Mouse (Mus musculus): ENCODE measurements around the gene Mb21d2. TPM values are rescaled to one million over a fixed set of nuclear protein-coding genes. Genes with fewer than 3 reads are reported as not detected.
A peak's percentile ranks its signal among the peaks of the same experiment; 100 is the strongest.

Gene Mb21d2
- polyA plus RNA-seq, 1 experiment from 2014 or later = 9.5 TPM

- Histone ChIP-seq H3K9me3 (no peaks in the 10 kb centered on the region), H3K27me3 (no peaks in the 10 kb centered on the region), H3K4me1 (peaks cover 21% of the 10 kb centered on the region), H3K27ac (replicated peaks) (no peak overlapping the region), H3K4me3 (no peak overlapping the region), H3K9ac (replicated peaks) (no peak overlapping the region), H3K36me3 (no peaks in the 10 kb centered on the region), H3K4me2 (replicated peaks) (no peak overlapping the region)
- 97% methylated on average over 7 of the region's 7 CpGs for WGBS
- no peak for ATAC-seq (replicated peaks)
Observed at GRCm38 (mm10) chr16:28896571-28896970, 32.9 kb downstream of the Mb21d2 start.

GRCm38 (mm10) chr16:28894872-28895271 lies 34.6 kb downstream of the Mb21d2 start:
- Histone ChIP-seq H3K4me1 (peaks cover 21% of the 10 kb centered on the region), H3K36me3 (no peaks in the 10 kb centered on the region), H3K27ac (replicated peaks) (no peak overlapping the region), H3K9me3 (no peaks in the 10 kb centered on the region), H3K9ac (replicated peaks) (no peak overlapping the region), H3K27me3 (no peaks in the 10 kb centered on the region), H3K4me2 (replicated peaks) (no peak overlapping the region), H3K4me3 (no peak overlapping the region)
- 49% methylated on average over 6 of the region's 6 CpGs for WGBS
- ATAC-seq (replicated peaks) = no peak

- Histone ChIP-seq H3K36me3 (no peaks in the 10 kb centered on the region), H3K9me3 (no peaks in the 10 kb centered on the region), H3K4me3 (no peak overlapping the region), H3K27me3 (no peaks in the 10 kb centered on the region), H3K27ac (replicated peaks) (no peak overlapping the region), H3K4me2 (replicated peaks) (no peak overlapping the region), H3K4me1 (peaks cover 9% of the 10 kb centered on the region; the same call in 1 of the 2 replicates), H3K9ac (replicated peaks) (no peak overlapping the region)
- no peak for ATAC-seq (replicated peaks)
- 36% methylated on average over 5 of the region's 5 CpGs for WGBS
Observed at GRCm38 (mm10) chr16:28893266-28893665, 36.2 kb downstream of the Mb21d2 start.

GRCm38 (mm10) chr16:28886201-28886745 lies 43.2 kb downstream of the Mb21d2 start:
- no peaks in the 10 kb centered on the region for H3K36me3 ChIP-seq
- no peak overlapping the region for H3K9ac ChIP-seq (replicated peaks)
- no peak overlapping the region for H3K27ac ChIP-seq (replicated peaks)
- H3K4me1 ChIP-seq = peaks cover 32% of the 10 kb centered on the region
- H3K27me3 ChIP-seq = no peaks in the 10 kb centered on the region
- WGBS = 72% methylated on average over 9 of the region's 9 CpGs
- no peak overlapping the region for H3K4me3 ChIP-seq
- ATAC-seq (replicated peaks) = no peak
- no peaks in the 10 kb centered on the region for H3K9me3 ChIP-seq
- no peak overlapping the region for H3K4me2 ChIP-seq (replicated peaks)

- 59% methylated on average over 8 of the region's 8 CpGs for WGBS
- Histone ChIP-seq H3K27ac (replicated peaks) (no peak overlapping the region), H3K36me3 (no peaks in the 10 kb centered on the region), H3K27me3 (no peaks in the 10 kb centered on the region), H3K4me2 (replicated peaks) (no peak overlapping the region), H3K4me1 (peaks cover 40% of the 10 kb centered on the region), H3K9me3 (no peaks in the 10 kb centered on the region), H3K4me3 (no peak overlapping the region), H3K9ac (replicated peaks) (no peak overlapping the region)
- 0 out of 2 replicates have a peak, but pooled peaks have one; percentile 26 for ATAC-seq (replicated peaks)
Observed at GRCm38 (mm10) chr16:28885474-28885873, 44.0 kb downstream of the Mb21d2 start.

- H3K4me1 ChIP-seq = peaks cover 42% of the 10 kb centered on the region
Observed at GRCm38 (mm10) chr16:28884661-28885060, 44.8 kb downstream of the Mb21d2 start.

GRCm38 (mm10) chr16:28883649-28884048 lies 45.8 kb downstream of the Mb21d2 start:
- no peak overlapping the region for H3K4me3 ChIP-seq
- H3K27ac ChIP-seq (replicated peaks) = no peak overlapping the region
- no peaks in the 10 kb centered on the region for H3K27me3 ChIP-seq
- H3K4me1 ChIP-seq = peaks cover 42% of the 10 kb centered on the region
- no peaks in the 10 kb centered on the region for H3K36me3 ChIP-seq
- WGBS = 52% methylated on average over 8 of the region's 8 CpGs
- H3K9ac ChIP-seq (replicated peaks) = no peak overlapping the region
- no peaks in the 10 kb centered on the region for H3K9me3 ChIP-seq
- no peak overlapping the region for H3K4me2 ChIP-seq (replicated peaks)
- ATAC-seq (replicated peaks) = no peak

More at GRCm38 (mm10) chr16:28884661-28885060, 44.8 kb downstream of the Mb21d2 start:
- Histone ChIP-seq H3K36me3 (no peaks in the 10 kb centered on the region), H3K27ac (replicated peaks) (no peak overlapping the region), H3K27me3 (no peaks in the 10 kb centered on the region), H3K9me3 (no peaks in the 10 kb centered on the region), H3K4me3 (no peak overlapping the region), H3K9ac (replicated peaks) (no peak overlapping the region), H3K4me2 (replicated peaks) (no peak overlapping the region)
- 89% methylated on average over 5 of the region's 5 CpGs for WGBS
- ATAC-seq (replicated peaks) = no peak

GRCm38 (mm10) chr16:28882687-28883428 lies 46.6 kb downstream of the Mb21d2 start:
- no peak overlapping the region for H3K4me3 ChIP-seq
- no peak for ATAC-seq (replicated peaks)
- H3K27me3 ChIP-seq = no peaks in the 10 kb centered on the region
- H3K9me3 ChIP-seq = no peaks in the 10 kb centered on the region
- H3K4me1 ChIP-seq = peaks cover 46% of the 10 kb centered on the region
- H3K27ac ChIP-seq (replicated peaks) = no peak overlapping the region
- 85% methylated on average over 21 of the region's 21 CpGs for WGBS
- H3K9ac ChIP-seq (replicated peaks) = no peak overlapping the region
- no peaks in the 10 kb centered on the region for H3K36me3 ChIP-seq
- no peak overlapping the region for H3K4me2 ChIP-seq (replicated peaks)

- Histone ChIP-seq H3K9me3 (no peaks in the 10 kb centered on the region), H3K4me3 (no peak overlapping the region), H3K36me3 (no peaks in the 10 kb centered on the region), H3K9ac (replicated peaks) (no peak overlapping the region), H3K27ac (replicated peaks) (no peak overlapping the region), H3K27me3 (no peaks in the 10 kb centered on the region), H3K4me2 (replicated peaks) (no peak overlapping the region), H3K4me1 (peaks cover 55% of the 10 kb centered on the region)
- no peak for ATAC-seq (replicated peaks)
- WGBS = 67% methylated on average over 8 of the region's 8 CpGs
Observed at GRCm38 (mm10) chr16:28881787-28882186, 47.7 kb downstream of the Mb21d2 start.

- Histone ChIP-seq H3K4me1 (peaks cover 51% of the 10 kb centered on the region), H3K9ac (replicated peaks) (no peak overlapping the region), H3K9me3 (no peaks in the 10 kb centered on the region), H3K36me3 (no peaks in the 10 kb centered on the region), H3K4me3 (no peak overlapping the region), H3K27me3 (no peaks in the 10 kb centered on the region), H3K4me2 (replicated peaks) (no peak overlapping the region), H3K27ac (replicated peaks) (no peak overlapping the region)
- ATAC-seq (replicated peaks) = no peak
- WGBS = 28% methylated on average over 8 of the region's 8 CpGs
Observed at GRCm38 (mm10) chr16:28880756-28881155, 48.7 kb downstream of the Mb21d2 start.

- Histone ChIP-seq H3K4me3 (no peak overlapping the region), H3K9me3 (no peaks in the 10 kb centered on the region), H3K27ac (replicated peaks) (no peak overlapping the region), H3K4me2 (replicated peaks) (no peak overlapping the region), H3K4me1 (peaks cover 47% of the 10 kb centered on the region), H3K27me3 (no peaks in the 10 kb centered on the region), H3K36me3 (no peaks in the 10 kb centered on the region), H3K9ac (replicated peaks) (no peak overlapping the region)
- whole genome bisulfite sequencing = 60% methylated on average over 8 of the region's 8 CpGs
- no peak for ATAC-seq (replicated peaks)
Observed at GRCm38 (mm10) chr16:28880307-28880681, 49.2 kb downstream of the Mb21d2 start.

GRCm38 (mm10) chr16:28879636-28880306 lies 49.7 kb downstream of the Mb21d2 start:
- H3K36me3 ChIP-seq = no peaks in the 10 kb centered on the region
- H3K4me3 ChIP-seq = no peak overlapping the region
- no peaks in the 10 kb centered on the region for H3K27me3 ChIP-seq
- no peak overlapping the region for H3K27ac ChIP-seq (replicated peaks)
- no peak overlapping the region for H3K4me2 ChIP-seq (replicated peaks)
- H3K4me1 ChIP-seq = peaks cover 47% of the 10 kb centered on the region
- H3K9ac ChIP-seq (replicated peaks) = no peak overlapping the region
- no peak for ATAC-seq (replicated peaks)
- H3K9me3 ChIP-seq = no peaks in the 10 kb centered on the region
- WGBS = 94% methylated on average over 12 of the region's 12 CpGs
